Mouse (Mus musculus): Measurements from ENCODE around the gene Cdkl2. TPM values are rescaled to one million over a fixed set of nuclear protein-coding genes. Genes with fewer than 3 reads are reported as not detected.

The Cdkl2 gene
- 1.6 TPM in 2 replicates for polyA plus RNA-seq (2015; fragmentation: Nextera tagmentation; extraction: Ambion mirVana)

GRCm38 (mm10) chr5:92043783-92044182, at the start of gene Cdkl2:
Gene Cdkl2, minus strand, starts transcription at chr5:92043883.
- Histone ChIP-seq H3K4me3 (ENCODE audit: low read length) (peak within 1 kb of the TSS; percentile 88), H3K9me3 (ENCODE audit: low read length) (no peaks in the 10 kb centered on the region), H3K4me1 (ENCODE audit: insufficient read depth, low read length) (0 out of 2 replicates have a peak, but pooled peaks cover 7% of the 10 kb centered on the region), H3K36me3 (ENCODE audit: insufficient read depth, low read length) (no peaks in the 10 kb centered on the region), H3K9ac (replicated peaks; ENCODE audit: low read length) (peak within 1 kb of the TSS; percentile 70), H3K27ac (ENCODE audit: low read length) (peak within 1 kb of the TSS; percentile 74), H3K27me3 (ENCODE audit: insufficient read depth, low read length) (peaks cover 6% of the 10 kb centered on the region), H3K4me2 (replicated peaks; ENCODE audit: low read depth, low read length) (peak within 1 kb of the TSS; percentile 91)
- WGBS, result 73% methylated on average over 4 of the region's 4 CpGs
- ATAC-seq (ENCODE audit: low FRiP score, low TSS enrichment), result no peak

GRCm38 (mm10) chr5:92087469-92087868, 43.8 kb upstream of the Cdkl2 start:
- 92% methylated on average over 4 of the region's 4 CpGs for WGBS
- no peak for ATAC-seq (ENCODE audit: low FRiP score, low TSS enrichment)

GRCm38 (mm10) chr5:92085821-92086550, 42.3 kb upstream of the Cdkl2 start:
- Histone ChIP-seq H3K4me1 (ENCODE audit: insufficient read depth, low read length) (peaks cover 18% of the 10 kb centered on the region), H3K4me2 (replicated peaks; ENCODE audit: low read depth, low read length) (no peak overlapping the region), H3K4me3 (ENCODE audit: low read length) (no peak overlapping the region), H3K9me3 (ENCODE audit: low read length) (no peaks in the 10 kb centered on the region), H3K27me3 (ENCODE audit: insufficient read depth, low read length) (no peaks in the 10 kb centered on the region), H3K9ac (replicated peaks; ENCODE audit: low read length) (no peak overlapping the region), H3K27ac (ENCODE audit: low read length) (no peak overlapping the region), H3K36me3 (ENCODE audit: insufficient read depth, low read length) (no peaks in the 10 kb centered on the region)
- 83% methylated on average over 7 of the region's 7 CpGs for whole genome bisulfite sequencing
- no peak for ATAC-seq (ENCODE audit: low FRiP score, low TSS enrichment)

More at GRCm38 (mm10) chr5:92087469-92087868, 43.8 kb upstream of the Cdkl2 start:
- no peak overlapping the region for H3K27ac ChIP-seq (ENCODE audit: low read length)
- no peak overlapping the region for H3K4me3 ChIP-seq (ENCODE audit: low read length)
- H3K27me3 ChIP-seq (ENCODE audit: insufficient read depth, low read length), result no peaks in the 10 kb centered on the region
- no peak overlapping the region for H3K9ac ChIP-seq (replicated peaks; ENCODE audit: low read length)
- peaks cover 4% of the 10 kb centered on the region for H3K4me1 ChIP-seq (ENCODE audit: insufficient read depth, low read length)
- no peaks in the 10 kb centered on the region for H3K36me3 ChIP-seq (ENCODE audit: insufficient read depth, low read length)
- no peak overlapping the region for H3K4me2 ChIP-seq (replicated peaks; ENCODE audit: low read depth, low read length)
- no peaks in the 10 kb centered on the region for H3K9me3 ChIP-seq (ENCODE audit: low read length)

- Histone ChIP-seq H3K9ac (replicated peaks; ENCODE audit: low read length) (no peak overlapping the region), H3K4me3 (ENCODE audit: low read length) (no peak overlapping the region), H3K27me3 (ENCODE audit: insufficient read depth, low read length) (no peaks in the 10 kb centered on the region), H3K36me3 (ENCODE audit: insufficient read depth, low read length) (no peaks in the 10 kb centered on the region), H3K4me2 (replicated peaks; ENCODE audit: low read depth, low read length) (no peak overlapping the region), H3K27ac (ENCODE audit: low read length) (no peak overlapping the region), H3K4me1 (ENCODE audit: insufficient read depth, low read length) (peaks cover 25% of the 10 kb centered on the region), H3K9me3 (ENCODE audit: low read length) (no peaks in the 10 kb centered on the region)
- no peak for ATAC-seq (ENCODE audit: low FRiP score, low TSS enrichment)
- 64% methylated on average over 4 of the region's 4 CpGs for WGBS
Observed at GRCm38 (mm10) chr5:92085246-92085645, 41.6 kb upstream of the Cdkl2 start.

GRCm38 (mm10) chr5:92083417-92084038, 39.8 kb upstream of the Cdkl2 start, which contains the start of gene G3bp2:
Gene G3bp2, minus strand, starts transcription at chr5:92083719.
- WGBS, result under 1% methylated on average over 61 of the region's 65 CpGs
- Histone ChIP-seq H3K9ac (replicated peaks; ENCODE audit: low read length) (peak within 1 kb of the TSS; percentile 94), H3K27me3 (ENCODE audit: insufficient read depth, low read length) (no peaks in the 10 kb centered on the region), H3K9me3 (ENCODE audit: low read length) (no peaks in the 10 kb centered on the region), H3K4me2 (replicated peaks; ENCODE audit: low read depth, low read length) (peak within 1 kb of the TSS; percentile 74), H3K4me3 (ENCODE audit: low read length) (peak within 1 kb of the TSS; percentile 97), H3K4me1 (ENCODE audit: insufficient read depth, low read length) (peaks cover 30% of the 10 kb centered on the region), H3K27ac (ENCODE audit: low read length) (peak within 1 kb of the TSS; percentile 99), H3K36me3 (ENCODE audit: insufficient read depth, low read length) (no peaks in the 10 kb centered on the region)
- ATAC-seq (ENCODE audit: low FRiP score, low TSS enrichment), result peak; percentile 98

GRCm38 (mm10) chr5:92082821-92083401, 39.2 kb upstream of the Cdkl2 start:
- under 1% methylated on average over 55 of the region's 55 CpGs for WGBS

GRCm38 (mm10) chr5:92081326-92081725, 37.6 kb upstream of the Cdkl2 start:
- Histone ChIP-seq H3K4me1 (ENCODE audit: insufficient read depth, low read length) (peaks cover 30% of the 10 kb centered on the region), H3K9ac (replicated peaks; ENCODE audit: low read length) (no peak overlapping the region; the same call in 1 of the 2 replicates), H3K9me3 (ENCODE audit: low read length) (no peaks in the 10 kb centered on the region), H3K27me3 (ENCODE audit: insufficient read depth, low read length) (no peaks in the 10 kb centered on the region), H3K4me3 (ENCODE audit: low read length) (peak overlapping the region; percentile 97), H3K36me3 (ENCODE audit: insufficient read depth, low read length) (no peaks in the 10 kb centered on the region), H3K4me2 (replicated peaks; ENCODE audit: low read depth, low read length) (peak overlapping the region; percentile 74), H3K27ac (ENCODE audit: low read length) (no peak overlapping the region)
- no peak for ATAC-seq (ENCODE audit: low FRiP score, low TSS enrichment)
- WGBS, result 54% methylated on average over 3 of the region's 3 CpGs

More at GRCm38 (mm10) chr5:92082821-92083401, 39.2 kb upstream of the Cdkl2 start:
- Histone ChIP-seq H3K4me2 (replicated peaks; ENCODE audit: low read depth, low read length) (peak overlapping the region; percentile 74), H3K4me3 (ENCODE audit: low read length) (peak overlapping the region; percentile 97), H3K4me1 (ENCODE audit: insufficient read depth, low read length) (peaks cover 30% of the 10 kb centered on the region), H3K9ac (replicated peaks; ENCODE audit: low read length) (peak overlapping the region; percentile 94), H3K9me3 (ENCODE audit: low read length) (no peaks in the 10 kb centered on the region), H3K27ac (ENCODE audit: low read length) (peak overlapping the region; percentile 99), H3K36me3 (ENCODE audit: insufficient read depth, low read length) (no peaks in the 10 kb centered on the region), H3K27me3 (ENCODE audit: insufficient read depth, low read length) (no peaks in the 10 kb centered on the region)
- peak; percentile 78 for ATAC-seq (ENCODE audit: low FRiP score, low TSS enrichment)

GRCm38 (mm10) chr5:92080400-92080799, 36.7 kb upstream of the Cdkl2 start:
- no peak overlapping the region for H3K27ac ChIP-seq (ENCODE audit: low read length)
- WGBS, result 89% methylated on average over 1 of the region's 1 CpGs
- H3K4me1 ChIP-seq (ENCODE audit: insufficient read depth, low read length), result peaks cover 30% of the 10 kb centered on the region

GRCm38 (mm10) chr5:92079304-92079703, 35.6 kb upstream of the Cdkl2 start:
- H3K27ac ChIP-seq (ENCODE audit: low read length), result no peak overlapping the region
- no peaks in the 10 kb centered on the region for H3K27me3 ChIP-seq (ENCODE audit: insufficient read depth, low read length)
- no peaks in the 10 kb centered on the region for H3K9me3 ChIP-seq (ENCODE audit: low read length)
- H3K4me1 ChIP-seq (ENCODE audit: insufficient read depth, low read length), result peaks cover 29% of the 10 kb centered on the region
- H3K4me3 ChIP-seq (ENCODE audit: low read length), result no peak overlapping the region
- H3K9ac ChIP-seq (replicated peaks; ENCODE audit: low read length), result no peak overlapping the region
- 52% methylated on average over 1 of the region's 1 CpGs for WGBS
- no peak for ATAC-seq (ENCODE audit: low FRiP score, low TSS enrichment)
- H3K4me2 ChIP-seq (replicated peaks; ENCODE audit: low read depth, low read length), result no peak overlapping the region
- H3K36me3 ChIP-seq (ENCODE audit: insufficient read depth, low read length), result no peaks in the 10 kb centered on the region

More at GRCm38 (mm10) chr5:92080400-92080799, 36.7 kb upstream of the Cdkl2 start:
- no peaks in the 10 kb centered on the region for H3K9me3 ChIP-seq (ENCODE audit: low read length)
- no peaks in the 10 kb centered on the region for H3K36me3 ChIP-seq (ENCODE audit: insufficient read depth, low read length)
- ATAC-seq (ENCODE audit: low FRiP score, low TSS enrichment), result no peak
- H3K27me3 ChIP-seq (ENCODE audit: insufficient read depth, low read length), result no peaks in the 10 kb centered on the region
- H3K9ac ChIP-seq (replicated peaks; ENCODE audit: low read length), result no peak overlapping the region
- no peak overlapping the region for H3K4me2 ChIP-seq (replicated peaks; ENCODE audit: low read depth, low read length)
- H3K4me3 ChIP-seq (ENCODE audit: low read length), result no peak overlapping the region
